Mouse (Mus musculus): Measurements from ENCODE around the gene Fbln1.
"Not testable (repeated sequence)": the region's sequence is repeated elsewhere in the genome, so short reads cannot be mapped to it uniquely, and the experiment has no call there.

Fbln1 gene

DNA sequence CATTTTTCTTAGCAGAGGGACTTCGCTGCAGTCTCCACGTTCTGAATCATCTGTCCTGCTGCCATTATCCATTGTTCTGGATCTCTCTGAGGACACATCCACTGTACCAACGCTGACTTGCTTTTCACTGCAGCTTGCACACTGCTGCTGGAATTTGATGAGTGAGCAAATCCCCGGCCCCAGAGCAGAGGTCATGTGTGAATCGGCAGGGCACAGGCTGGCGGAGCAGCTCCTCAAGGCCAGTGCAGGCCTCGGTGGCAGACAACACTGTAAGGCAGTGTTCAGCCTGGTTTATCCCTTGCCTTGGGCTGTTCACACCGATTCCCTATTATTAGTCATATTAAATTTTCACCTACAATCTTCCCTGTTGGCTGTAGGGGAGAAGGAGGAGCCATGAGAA lies 89.8 kb downstream of the Fbln1 start:
- DNase-seq (ENCODE audit: low spot score in 2 of 2), result no peak

DNA sequence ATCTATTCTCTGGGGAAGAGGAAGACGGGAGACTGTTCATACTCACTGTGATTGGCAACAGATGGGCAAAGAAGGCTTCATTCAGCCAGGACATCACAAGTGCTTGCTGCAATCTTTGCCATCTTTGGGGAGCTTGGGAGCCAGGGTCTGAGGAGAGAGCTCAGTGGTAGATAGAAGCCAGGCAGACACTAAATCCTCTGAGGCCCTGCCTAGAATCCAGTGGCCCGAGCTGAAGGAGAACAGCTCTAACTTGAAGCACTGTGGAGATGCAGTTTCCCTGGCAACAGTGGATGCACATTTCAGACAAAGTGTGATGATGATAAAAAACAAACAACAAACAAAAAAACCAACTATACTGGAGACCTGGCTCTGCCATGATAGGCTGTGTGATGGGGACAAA lies 90.2 kb downstream of the Fbln1 start:
- no peak for DNase-seq (ENCODE audit: low spot score in 2 of 2)

DNA sequence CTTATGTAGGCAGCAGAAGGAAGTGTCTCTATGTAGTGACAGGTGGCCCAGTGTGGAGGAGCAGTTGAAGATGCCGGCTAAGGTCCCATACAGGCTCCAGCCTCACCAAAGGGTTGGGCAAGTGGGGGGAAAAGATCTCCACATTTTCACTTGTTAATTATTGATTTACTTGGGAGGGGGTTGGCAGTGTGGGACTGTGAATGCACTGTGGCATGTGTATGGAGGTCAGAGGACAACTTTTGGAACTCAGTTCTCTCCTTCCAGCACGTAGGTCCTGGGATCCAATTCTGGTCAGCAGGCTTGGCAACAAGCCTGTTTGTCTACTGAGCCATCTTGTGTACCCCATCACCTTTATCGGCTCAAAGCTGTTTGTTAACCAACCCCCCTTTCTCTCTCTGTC lies 90.8 kb downstream of the Fbln1 start:
- DNase-seq (ENCODE audit: low spot score in 2 of 2), result no peak

DNA sequence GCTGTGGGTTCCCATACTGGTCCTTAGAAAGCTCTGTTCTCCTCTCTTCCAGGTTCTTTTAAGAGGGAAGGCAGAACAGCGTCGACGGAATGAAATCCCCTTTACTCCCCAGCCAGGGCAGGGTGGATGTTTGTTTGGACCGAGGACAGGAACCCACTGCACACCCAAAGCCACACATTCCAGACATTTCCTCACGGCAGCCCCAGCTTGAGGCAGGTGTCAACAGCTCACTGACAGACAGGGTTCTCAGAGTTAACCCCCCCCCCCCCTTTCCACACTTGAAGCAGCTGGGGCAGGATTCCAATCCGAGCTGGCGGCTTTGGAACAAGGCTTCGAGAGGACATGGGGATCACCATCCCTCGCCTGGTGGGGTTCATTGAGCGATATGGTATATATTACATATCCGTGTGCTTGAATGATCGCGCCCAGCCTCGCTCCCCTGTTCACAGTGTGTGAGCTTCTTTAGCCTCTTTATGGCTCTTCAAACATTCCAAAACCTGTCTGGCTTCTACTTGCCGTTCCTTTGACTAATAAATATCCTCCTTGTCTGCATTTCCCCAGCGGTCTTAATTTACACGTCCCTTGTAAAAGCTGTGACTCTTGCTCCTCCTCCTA lies 92.5 kb downstream of the Fbln1 start:
- DNase-seq (ENCODE audit: low spot score in 2 of 2), result no peak

GRCm38 (mm10) chr15:85298946-85299345 lies 93.2 kb downstream of the Fbln1 start:
- no peak for DNase-seq (ENCODE audit: low spot score in 2 of 2)

DNA sequence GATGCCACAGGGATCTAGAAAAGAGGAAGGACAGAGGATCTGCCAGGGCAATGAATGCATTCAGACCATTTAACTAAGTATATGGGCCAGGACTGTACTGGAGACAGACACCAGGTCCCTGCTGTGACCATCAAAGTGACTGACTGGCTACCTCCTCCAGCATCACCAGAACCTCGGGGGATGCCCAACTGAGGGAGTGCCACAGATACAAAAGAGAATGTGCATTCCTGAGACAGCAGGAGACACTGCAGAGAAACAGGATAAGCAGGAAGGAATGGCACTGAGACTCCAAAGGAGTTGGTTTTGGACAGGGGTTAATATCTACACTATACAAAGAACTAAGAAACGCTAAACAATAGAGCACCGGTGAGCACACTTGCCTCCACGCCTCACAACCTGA lies 97.5 kb downstream of the Fbln1 start:
- DNase-seq (ENCODE audit: low spot score in 2 of 2), result no peak

GRCm38 (mm10) chr15:85303976-85304375 lies 98.2 kb downstream of the Fbln1 start:
- DNase-seq (ENCODE audit: low spot score in 2 of 2), result no peak

GRCm38 (mm10) chr15:85307061-85307660 lies 101.4 kb downstream of the Fbln1 start:
- DNase-seq (ENCODE audit: low spot score in 2 of 2), result no peak

DNA sequence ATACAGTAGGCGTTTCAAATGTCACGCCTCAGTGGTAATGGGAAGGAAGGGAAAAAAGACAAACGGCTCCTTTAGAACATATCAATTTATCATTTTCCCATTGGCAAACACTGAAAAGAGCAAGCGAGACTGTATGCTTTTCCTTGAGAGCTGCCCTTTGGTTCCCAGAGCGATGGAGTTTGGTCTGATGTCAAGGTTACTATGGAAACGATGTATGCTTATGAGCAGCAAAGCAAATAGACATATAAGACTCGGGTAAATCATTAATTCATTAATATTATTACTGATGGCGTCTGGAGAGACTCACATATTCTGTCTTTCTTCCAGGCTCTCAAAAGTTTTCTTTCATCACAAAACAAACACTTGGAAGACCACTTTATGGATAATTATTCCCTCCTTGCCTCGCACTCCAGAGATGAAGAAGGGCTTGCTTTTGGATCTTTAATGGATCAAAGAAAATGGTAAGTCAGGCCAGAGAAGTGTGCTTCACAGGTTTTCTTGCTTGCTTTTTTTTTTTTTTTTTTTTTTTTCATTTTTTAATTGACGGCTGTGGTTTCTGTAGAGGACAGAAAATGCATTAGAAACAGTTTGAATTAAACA lies 105.4 kb downstream of the Fbln1 start:
- no peak for DNase-seq (ENCODE audit: low spot score in 2 of 2)

GRCm38 (mm10) chr15:85315378-85316025 lies 109.8 kb downstream of the Fbln1 start:
- DNase-seq (ENCODE audit: low spot score in 2 of 2), result peak; percentile 54 to 63

DNA sequence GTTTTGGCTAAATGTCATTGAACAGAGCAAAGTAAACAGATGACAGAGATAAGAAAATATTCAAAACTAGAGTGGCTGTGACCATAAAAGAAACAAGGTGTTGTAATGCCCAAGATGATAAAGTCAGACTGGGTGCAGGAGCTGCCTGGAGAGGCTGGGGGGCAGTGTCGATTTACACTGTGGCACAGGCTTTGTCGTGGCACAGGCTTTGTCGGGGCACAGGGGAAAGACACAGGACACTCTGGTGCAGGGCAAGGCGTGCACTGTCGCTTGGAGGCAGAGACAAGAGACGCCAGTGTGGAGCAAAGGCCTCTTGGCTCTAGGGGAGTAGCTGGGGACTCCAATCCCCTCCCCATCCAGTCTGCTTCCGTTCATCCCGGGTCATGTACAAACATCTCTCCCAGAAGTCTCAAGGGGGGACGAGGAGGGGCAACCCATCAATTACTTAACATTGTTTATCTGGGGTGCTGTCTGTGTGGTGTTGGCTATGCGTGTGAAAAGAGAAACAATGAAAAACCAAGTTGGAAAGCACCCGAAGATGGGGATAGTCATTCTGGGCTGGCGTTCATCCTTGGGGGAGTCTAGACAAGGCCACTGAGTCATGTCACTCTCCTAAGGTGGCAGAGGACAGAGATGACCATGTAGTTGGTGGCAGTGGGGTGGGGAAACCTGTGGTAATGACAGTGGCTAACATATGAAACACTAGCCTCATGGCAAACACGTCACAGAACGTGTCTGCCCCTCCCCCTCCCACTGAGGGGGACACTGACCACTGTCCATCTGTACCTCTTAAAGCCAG lies 110.8 kb downstream of the Fbln1 start:
- DNase-seq (ENCODE audit: low spot score in 2 of 2), result no peak

DNA sequence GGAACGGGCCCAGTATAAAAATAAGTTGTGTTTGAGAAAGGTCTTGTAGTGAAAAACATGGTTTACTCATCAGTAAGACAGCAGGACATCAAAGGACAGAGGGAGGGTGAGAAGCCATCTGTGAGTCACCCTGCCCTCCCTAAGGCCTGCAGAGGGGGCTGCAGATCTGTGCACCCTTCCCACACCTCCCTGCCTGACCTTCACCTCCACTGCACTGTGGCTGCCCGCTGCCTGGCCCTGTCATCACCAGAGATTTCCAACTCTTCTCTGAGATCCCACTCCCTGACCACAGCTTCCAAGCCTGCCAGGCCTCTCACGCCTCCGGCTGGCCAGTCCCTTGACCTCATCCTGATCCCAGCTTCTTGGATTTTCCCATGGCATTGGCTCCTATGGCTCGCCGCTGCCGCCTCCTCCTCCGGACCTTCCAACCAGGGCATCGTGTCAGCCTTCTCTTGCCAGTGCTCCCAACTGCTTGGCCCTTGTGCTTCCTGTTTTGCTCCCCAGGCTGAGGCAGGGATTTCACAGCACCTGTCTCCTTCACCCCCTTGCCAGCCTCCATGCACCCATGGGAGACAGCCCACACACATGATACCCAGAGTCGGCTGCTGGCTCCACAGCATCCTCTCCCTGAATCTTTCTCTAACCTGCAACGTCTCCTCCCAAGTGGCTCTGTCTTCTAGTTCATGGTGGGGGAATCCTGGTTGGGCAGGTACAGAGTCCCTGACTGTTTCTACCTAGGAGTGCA lies 114.3 kb downstream of the Fbln1 start:
- DNase-seq (ENCODE audit: low spot score in 2 of 2), result no peak

GRCm38 (mm10) chr15:85323214-85323613 lies 117.5 kb downstream of the Fbln1 start:
- DNase-seq (ENCODE audit: low spot score in 2 of 2), result no peak

DNA sequence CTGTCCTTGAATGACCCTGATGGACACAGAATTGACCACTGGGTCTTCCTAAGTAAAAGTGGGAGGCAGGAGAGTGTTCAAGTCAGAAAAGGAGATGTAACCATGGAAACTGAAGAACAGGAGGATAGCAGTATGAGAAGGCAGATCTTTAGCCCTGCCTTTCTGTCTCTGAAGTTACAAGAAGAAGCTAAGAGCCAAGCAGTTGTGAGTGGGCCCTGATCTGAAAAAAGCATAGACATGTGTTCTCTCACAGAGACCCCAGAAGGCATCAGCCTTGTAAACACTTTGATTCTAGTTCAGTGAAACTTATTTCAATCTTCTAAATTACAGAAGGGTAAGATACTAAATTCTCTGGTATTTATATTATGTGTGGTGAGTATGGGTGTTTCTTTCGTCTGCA lies 118.7 kb downstream of the Fbln1 start:
- DNase-seq (ENCODE audit: low spot score in 2 of 2), result no peak

- no peak for DNase-seq (ENCODE audit: low spot score in 2 of 2)
Measured at GRCm38 (mm10) chr15:85327808-85328207, 122.1 kb downstream of the Fbln1 start.

- not testable (repeated sequence) for DNase-seq (ENCODE audit: low spot score in 2 of 2)
Measured at GRCm38 (mm10) chr15:85328455-85328854, 122.7 kb downstream of the Fbln1 start.

DNA sequence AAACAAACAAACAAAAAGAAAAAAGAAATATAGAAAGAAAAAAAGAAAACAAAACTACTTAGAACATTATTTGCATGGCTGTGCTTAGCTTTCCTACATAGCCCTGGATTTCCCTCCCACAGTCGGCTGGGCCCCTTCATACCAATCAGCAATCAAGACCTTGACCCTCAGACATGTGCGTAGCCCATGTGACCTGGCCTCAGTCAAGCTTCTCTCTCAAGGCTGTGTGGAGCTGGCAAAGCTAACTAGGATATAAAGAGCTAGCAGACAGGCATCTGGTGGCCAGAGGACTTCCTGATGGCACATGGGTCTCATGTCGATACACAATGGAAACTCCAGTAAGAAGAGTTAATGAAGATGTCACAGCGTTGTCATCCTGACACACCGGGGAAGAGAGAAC lies 123.3 kb downstream of the Fbln1 start:
- DNase-seq (ENCODE audit: low spot score in 2 of 2), result no peak

DNA sequence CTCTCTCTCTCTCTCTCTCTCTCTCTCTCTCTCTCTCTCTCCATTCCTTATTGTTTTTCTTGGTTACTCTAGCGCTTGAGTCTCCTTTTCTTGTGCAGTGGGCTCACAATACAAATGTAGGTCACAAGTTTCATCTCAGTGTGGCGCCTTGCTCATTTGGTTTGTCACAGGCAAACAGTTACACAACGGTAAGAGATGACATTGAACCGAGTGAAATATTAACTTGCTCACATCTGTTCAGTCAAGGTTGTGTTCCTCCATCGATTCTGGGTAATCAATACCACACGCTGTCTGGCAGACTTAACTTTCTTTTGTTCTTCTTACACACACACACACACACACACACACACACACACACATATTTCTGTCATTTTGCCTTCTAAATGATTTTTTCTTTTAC lies 124.3 kb downstream of the Fbln1 start:
- no peak for DNase-seq (ENCODE audit: low spot score in 2 of 2)

DNA sequence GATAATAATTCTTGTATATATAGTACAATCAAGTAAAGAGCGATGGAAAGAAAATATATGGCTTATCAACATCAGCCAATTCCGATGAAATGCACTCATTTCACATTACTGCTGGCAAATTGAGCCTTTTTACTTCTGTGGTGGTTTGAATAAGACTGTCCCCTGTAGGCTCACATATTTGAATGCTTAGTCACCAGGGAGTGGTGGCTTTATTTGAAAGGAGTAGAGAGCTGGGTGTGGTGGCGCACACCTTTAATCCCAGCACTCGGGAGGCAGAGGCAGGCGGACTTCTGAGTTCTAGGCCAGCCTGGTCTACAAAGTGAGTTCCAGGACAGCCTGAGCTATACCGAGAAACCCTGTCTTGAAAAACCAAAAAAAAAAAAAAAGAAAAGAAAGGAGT lies 127.8 kb downstream of the Fbln1 start:
- DNase-seq (ENCODE audit: low spot score in 2 of 2), result not testable (repeated sequence)

DNA sequence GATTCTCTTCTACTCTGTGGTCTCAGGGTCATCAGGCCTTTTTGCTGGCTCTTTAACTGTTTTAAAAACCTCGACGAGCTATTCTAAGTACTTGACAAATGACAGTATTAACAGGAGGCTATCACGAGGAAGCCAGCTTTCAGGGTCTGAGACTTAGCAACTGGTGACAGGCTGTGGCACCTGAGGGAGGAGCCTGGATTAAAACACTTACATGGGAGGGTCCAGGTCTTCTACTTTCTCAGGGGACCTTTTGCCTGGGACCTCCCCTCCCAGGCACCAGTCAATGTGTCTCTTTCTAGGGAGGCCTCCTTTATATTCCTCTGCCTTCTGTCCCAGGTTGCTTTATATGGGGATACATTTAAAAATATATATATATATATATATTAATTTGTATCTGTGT lies 128.5 kb downstream of the Fbln1 start:
- DNase-seq (ENCODE audit: low spot score in 2 of 2), result no peak

DNA sequence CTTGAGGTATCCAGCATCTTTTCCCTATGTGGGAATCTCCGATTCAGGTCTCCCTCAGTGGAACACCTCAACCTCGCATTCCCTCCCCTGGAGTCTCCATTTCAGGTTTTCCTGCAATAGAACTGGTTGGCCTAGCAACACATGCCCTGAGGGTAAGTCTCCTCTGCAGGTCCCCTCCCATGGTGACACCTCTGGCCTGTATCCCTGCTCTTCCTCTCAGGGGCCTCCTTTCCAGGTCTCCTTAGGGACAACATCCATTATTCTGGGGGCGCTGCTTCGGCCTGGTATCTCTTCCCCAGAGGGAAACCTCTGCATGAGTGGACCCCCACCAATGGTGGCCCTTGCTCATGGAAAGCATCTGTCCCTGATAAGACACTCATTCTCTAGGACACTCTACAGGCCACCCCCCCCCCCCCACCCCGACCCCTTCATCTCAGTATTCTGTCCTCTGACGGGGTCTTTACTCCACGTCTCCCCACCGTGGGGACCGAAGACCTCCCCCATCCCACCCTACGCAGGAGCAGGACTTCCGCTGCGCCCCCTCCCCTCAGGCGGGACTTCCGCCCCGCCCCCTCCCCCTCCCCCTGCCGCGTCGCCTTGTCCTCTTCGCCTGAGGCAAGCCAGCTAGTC lies 130.0 kb downstream of the Fbln1 start, which contains the start of gene Atxn10:
Atxn10 (plus strand) TSS at position 575 of the 630 bp plus-strand sequence.
- DNase-seq (ENCODE audit: low spot score in 2 of 2), result peak in 1 of 2 experiments; percentile 23

Data from urinary bladder, adult 18-20 months (tissue).